Mouse (Mus musculus): ENCODE measurements around the gene Zfp619.
"Not testable (repeated sequence)": the region's sequence is repeated elsewhere in the genome, so short reads cannot be mapped to it uniquely, and the experiment has no call there.

Gene Zfp619

DNA sequence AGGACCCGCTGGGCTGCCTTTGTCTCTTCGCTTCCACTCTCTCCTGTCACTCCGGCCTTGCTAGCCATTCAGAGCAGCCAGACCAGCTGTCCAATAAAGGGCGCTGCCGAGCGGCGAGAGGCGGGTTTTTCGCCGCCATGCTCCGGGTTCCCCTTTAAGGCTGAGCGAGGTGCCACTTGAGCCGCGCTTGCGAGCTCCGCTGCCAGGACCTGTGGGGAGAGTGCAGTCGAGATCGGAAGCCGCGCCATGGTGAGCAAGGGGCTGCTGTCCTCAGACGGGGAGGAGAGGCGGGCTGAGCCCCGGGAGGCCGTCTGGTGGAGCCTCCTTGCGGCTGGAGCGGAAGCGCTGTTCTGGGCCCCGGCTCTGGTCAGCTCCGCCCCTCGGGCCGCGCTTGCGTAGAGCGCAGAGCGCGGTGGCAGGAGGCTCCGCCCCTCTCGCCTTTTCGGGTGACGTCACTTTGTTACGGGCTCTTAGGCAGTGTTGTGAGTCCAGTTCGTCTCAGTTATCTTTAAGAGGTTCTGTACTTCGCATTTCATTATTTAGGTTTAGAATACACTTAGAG lies at the start of gene Zfp619:
TSS of gene Zfp619 (plus strand) at position 151 of the 562 bp plus-strand sequence.
- peak; percentile 88 for DNase-seq (ENCODE audit: low spot score)

DNA sequence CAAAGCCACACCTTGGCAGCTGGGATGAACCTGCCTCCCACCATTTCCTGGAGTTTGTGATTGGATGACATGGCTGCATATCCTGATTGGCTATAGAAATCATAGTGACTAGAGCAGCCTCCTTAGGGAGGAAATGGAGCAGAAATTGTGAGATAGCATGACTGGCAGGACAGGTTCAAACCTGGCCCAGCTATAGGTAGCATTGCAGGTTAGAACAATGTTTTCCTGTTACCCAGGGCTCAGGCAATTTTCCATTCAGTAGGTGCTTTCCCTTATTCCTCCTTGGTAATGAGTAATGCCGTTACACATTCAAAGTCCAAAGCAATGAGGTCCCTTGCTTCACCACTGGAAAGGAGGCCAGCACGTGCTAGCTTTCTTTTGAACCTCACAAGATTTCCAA lies 38.6 kb upstream of the Zfp619 start:
- no peak for DNase-seq (ENCODE audit: low spot score)

DNA sequence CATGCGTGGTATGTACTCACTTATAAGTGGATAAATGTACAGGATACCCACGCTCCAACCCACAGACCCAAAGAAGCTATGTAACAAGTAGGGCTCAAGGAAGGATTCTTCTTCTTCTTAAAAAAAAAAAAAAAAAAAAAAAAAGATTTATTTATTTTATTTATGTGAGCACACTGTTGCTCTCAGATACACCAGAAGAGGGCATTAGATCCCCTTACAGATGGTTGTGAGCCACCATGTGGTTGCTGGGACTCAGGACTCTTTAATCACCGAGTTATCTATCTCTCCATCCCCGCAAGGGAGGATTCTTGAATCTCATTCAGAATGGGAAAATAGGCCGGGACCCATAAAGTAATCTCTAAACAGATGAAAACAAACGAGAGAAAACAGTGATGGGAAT lies 33.2 kb upstream of the Zfp619 start:
- DNase-seq (ENCODE audit: low spot score), result no peak

DNA sequence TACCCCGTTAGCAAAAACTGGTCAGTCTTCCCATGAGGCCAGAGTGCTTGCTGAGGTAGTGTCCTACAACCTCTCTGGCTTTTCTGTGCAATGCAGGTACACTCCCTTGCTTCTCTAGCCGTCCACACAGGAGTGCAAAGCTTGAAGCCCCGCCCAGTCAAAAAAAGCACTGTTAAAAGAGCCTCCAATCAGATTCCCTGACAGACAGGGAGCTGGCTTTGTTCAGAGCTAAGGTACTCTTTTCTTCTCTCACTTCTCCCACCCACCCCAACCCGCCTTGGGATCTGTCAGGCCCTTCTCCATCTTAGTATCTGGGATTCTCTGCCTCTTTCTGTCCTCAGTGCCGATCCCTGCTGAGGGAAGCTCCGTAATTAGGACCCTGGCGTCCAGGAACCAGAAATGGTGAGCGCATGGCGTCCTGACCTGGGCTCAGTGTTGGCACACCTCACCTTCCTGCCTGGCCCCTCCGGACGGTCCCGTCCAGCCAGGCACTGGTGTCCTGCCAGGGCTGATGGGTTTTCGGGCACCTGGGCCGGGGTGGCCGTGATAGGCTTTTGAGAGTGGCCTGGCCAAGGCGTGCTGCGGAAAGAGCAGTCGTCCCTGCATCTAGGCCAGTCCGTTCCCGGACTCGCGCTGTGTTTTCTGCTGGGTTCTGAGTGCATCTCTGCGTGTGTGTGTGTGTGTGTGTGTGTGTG lies 30.3 kb upstream of the Zfp619 start:
- DNase-seq (ENCODE audit: low spot score), result no peak

DNA sequence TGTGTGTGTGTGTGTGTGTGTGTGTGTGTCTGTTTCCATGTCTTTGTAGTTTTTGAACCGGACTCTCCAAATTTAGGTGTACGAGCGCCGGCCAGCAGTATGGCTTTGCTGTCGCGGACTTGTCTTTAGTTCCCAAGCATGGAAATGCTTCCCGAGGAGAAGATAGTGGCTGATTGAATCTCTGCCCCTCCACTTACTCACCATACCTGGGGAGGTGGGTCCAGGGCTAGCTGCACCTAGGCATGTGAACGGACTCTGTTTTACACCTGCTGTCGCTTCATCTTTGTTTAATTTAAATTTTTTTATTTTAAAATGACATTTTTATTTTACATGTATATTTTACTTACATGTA lies 29.7 kb upstream of the Zfp619 start:
- DNase-seq (ENCODE audit: low spot score), result no peak

DNA sequence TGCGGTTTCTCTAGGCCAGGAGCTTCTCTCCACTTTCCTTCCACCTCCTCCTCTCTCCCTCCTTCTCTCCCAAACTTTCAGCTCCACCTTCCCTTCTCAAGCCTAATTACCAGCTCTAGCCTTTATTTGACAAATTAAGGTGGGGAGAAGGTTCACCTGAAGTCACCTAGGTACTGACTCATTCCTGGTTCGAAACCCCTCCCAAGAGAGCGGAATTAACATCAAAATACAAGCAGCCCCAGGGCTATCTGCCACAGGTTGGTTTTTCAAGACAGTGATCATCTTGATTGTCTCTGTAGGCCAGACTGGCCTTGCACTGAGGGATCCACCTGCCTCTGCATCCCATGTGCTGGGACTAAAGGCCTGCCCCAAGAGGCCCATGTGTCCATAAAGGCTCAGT lies 22.9 kb upstream of the Zfp619 start:
- no peak for DNase-seq (ENCODE audit: low spot score)

DNA sequence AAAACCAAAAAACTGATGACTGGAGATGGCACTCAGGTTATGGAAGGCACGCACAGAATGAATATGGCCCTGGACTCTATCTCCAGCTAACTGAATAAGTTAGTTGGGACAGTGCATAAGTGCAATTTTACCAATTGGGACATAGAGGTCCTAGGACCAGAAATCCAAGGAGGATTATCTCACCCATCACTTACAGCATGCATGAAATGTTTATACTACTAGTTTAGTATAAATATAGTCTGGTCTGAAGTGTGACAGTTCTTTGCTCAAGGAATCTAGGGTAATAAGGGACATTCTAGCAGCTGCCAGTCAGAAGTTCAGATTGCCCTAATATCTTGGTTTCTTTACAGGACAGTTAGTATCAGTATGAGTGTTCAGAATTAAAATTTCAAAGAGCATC lies 13.5 kb upstream of the Zfp619 start:
- DNase-seq (ENCODE audit: low spot score), result no peak

DNA sequence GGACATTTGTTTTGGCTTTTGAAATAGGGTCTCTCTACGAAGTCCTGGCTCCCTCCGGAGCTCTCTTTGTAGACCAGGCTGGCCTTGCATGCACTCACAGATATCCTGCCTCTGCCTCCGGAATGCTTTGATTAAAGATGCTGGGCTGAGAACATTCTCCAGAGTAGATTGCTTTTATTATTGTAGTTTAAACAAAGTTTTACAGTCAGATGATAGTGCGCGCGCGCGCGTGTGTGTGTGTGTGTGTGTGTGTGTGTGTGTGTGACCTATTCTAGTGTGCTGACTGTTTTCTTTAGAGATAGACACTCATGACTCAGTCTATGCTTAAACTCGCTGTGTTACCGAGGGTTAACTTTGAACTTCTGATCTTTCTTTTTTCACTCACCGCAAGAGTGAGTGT lies 796 bp downstream of the Zfp619 start:
- DNase-seq (ENCODE audit: low spot score), result no peak

GRCm38 (mm10) chr7:39523703-39524424 lies 6.3 kb downstream of the Zfp619 start:
- DNase-seq (ENCODE audit: low spot score), result no peak

- peak; percentile 37 for DNase-seq (ENCODE audit: low spot score)
Measured at GRCm38 (mm10) chr7:39543151-39543550, 25.6 kb downstream of the Zfp619 start.

GRCm38 (mm10) chr7:39544242-39545111 lies 26.9 kb downstream of the Zfp619 start:
- DNase-seq (ENCODE audit: low spot score), result peak; percentile 82

- DNase-seq (ENCODE audit: low spot score), result no peak
Measured at GRCm38 (mm10) chr7:39545134-39545533, 27.6 kb downstream of the Zfp619 start.

GRCm38 (mm10) chr7:39549336-39549735 lies 31.8 kb downstream of the Zfp619 start:
- DNase-seq (ENCODE audit: low spot score), result no peak

GRCm38 (mm10) chr7:39551976-39552891 lies 34.7 kb downstream of the Zfp619 start:
- peak; percentile 91 for DNase-seq (ENCODE audit: low spot score)

DNA sequence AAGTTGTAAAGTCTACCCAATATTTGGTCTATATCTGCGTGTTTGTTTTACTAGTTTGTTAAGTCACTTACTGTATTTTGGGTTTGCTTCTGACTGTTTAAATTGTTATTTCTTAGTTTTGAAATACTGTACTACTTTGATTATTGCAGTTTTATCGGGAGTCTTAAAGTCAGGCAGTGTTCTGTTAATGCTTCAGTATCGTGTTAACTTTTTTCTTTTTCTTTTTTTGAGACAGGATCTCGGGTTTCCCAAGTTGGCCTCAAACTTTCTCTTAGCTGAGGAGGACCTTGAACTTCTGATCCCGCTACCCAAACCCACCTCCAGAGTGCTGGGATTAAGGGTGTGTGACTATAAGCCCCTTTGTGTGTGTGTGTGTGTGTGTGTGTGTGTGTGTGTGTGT lies 35.4 kb downstream of the Zfp619 start:
- no peak for DNase-seq (ENCODE audit: low spot score)

DNA sequence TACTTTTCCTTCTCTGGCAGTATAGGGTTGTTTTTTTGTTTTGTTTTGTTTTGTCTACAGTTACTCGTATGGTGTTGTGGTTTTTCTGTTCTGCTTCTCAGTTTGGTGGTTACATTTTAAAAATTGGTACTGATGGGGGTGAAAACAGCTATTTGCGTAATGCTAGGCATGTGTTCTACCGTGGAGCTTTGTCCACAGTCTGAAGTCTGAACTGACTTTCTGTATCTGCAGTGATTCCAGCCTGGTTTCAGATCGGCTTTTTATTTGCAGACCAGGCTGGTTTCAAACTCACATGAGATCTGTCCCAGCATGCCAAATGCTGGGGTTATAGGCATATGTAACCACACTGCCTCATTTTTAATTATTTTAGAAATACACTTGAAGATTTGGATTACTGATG lies 36.3 kb downstream of the Zfp619 start:
- DNase-seq (ENCODE audit: low spot score), result no peak

DNA sequence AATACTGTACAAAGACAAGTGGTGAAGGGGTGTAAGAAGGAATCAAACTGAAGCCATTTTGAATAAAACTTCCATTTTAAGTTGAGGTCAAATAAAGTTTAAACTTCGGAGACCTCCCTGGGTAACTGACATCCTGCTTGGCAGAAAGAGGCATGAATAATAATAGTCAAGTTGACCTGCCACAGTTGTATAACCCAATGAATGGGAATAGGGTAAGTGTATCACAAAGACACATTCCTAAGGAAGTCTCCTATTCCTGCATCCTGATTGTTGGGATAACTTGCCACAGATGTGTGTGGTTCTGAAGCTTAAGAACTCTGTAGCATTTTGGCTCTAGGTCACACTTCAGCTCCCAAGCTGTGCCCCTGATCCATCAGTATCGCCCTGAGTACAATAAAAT lies 62.5 kb downstream of the Zfp619 start:
- DNase-seq (ENCODE audit: low spot score), result no peak

- DNase-seq (ENCODE audit: low spot score), result no peak
Measured at GRCm38 (mm10) chr7:39580601-39581000, 63.0 kb downstream of the Zfp619 start.

DNA sequence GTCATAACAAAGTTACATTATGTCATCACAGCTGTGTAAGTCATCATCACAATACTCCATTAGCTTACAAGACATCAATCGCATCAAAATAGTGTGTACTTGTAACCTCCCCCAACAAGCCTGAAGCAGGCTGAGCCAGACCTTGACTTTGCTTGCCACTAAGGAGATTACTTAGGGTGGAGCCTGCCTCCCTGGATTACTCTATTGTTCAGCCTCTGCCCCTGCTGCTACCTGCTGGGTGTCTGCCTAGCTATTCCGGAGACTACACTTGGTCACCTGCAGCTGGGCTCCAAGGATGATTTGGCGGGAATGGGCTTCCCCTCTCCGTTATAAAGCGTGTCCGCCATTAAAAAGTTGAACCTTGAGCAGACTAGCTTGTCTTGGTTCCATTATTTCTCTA lies 69.3 kb downstream of the Zfp619 start:
- DNase-seq (ENCODE audit: low spot score), result not testable (repeated sequence)

GRCm38 (mm10) chr7:39588037-39588436 lies 70.5 kb downstream of the Zfp619 start:
- no peak for DNase-seq (ENCODE audit: low spot score)

DNA sequence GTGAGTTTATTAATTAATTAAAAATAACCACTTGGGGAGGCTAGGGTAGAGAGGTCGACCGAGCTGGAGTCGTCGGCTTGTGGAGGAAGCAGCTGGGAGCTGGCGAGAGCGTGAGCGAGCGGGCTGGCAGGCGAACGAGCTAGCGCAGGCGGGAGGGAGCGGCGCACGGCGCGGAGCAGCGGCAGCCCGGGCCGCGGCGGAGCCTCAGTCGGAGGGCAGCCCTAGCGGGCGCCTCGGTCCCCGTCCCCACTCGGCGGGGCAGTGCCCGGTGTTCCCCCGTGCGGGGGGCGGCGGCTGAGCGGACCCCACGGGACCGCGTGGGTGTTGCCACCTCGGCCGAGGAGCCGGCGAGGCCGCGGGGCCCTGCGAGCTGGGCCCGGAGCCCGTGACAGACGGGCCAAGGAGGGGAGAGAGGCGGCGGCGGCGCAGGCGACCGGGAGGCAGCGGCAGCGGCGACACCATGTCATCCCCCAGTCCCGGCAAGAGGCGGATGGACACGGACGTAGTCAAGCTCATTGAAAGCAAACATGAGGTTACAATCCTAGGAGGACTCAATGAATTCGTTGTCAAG lies 71.0 kb downstream of the Zfp619 start:
- not testable (repeated sequence) for DNase-seq (ENCODE audit: low spot score)

All from ovary, adult 18-20 months (tissue).